14 mouse cellular contexts compared by ENCODE assay signal in the genomic region with DNA sequence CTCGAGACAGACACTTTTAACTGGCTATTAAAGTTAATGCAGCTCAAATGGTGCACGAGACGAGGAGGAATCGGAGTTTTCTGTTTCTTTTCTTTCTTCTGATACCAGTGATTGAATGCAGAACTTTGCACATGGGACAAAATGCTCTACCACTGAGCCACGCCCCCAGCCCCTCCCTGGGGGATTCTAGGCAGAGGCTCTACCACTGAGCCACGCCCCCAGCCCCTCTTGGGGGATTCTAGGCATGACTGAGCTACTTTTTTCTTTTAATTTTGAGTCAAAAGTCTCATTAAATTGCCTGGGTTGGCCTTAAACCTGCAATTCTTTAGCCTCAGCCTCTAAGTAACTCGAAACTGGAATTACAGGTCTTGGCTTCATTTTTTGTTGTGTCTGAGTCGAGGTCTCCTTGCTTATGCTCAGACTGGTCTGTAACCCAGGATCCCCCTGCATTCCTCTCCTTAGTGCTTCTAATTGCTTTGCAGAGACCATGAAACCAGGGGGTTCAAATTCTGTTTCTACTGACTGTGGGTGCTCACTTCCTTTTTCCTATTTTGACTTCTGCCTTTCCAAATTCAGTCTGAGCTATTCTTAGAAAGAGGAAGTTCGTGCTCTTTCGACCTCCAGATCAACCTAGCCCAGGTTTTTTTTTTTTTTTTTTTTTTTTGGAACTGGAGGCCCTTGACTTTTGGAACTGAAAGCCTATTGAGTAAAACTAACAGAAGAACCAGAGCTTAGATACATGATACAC. TPM values are rescaled to one million over a fixed set of nuclear protein-coding genes. Genes with fewer than 3 reads are reported as not detected.
A peak's percentile ranks its signal among the peaks of the same experiment; 100 is the strongest.
DNase-seq lines count a peak whose midpoint lies in the region; ATAC-seq and TF ChIP-seq lines count a peak whose summit lies in the region.
"Had no signal": no experiment of that assay in that cellular context is flagged by ENCODE, and none has a peak within 500 bp of the region (broad histone marks: within the 10 kb centered on the region; RNA-seq: fewer than 3 reads in every experiment).

No protein-coding gene starts in this region.

- H3K36me3 ChIP-seq in limb, embryonic 14.5 days (ENCODE audit: control insufficient read depth, insufficient read depth, low read length), result no peaks in the 10 kb centered on the region
- H3K36me3 ChIP-seq in limb, embryonic 10.5 days, result no peaks in the 10 kb centered on the region
- H3K36me3 ChIP-seq: forebrain, embryonic 10.5 days; heart, embryonic 10.5 days; kidney, embryonic 15.5 days; midbrain, embryonic 10.5 days had no signal

- H3K27me3 ChIP-seq in limb, embryonic 14.5 days (ENCODE audit: control insufficient read depth, insufficient read depth, low read length), result no peaks in the 10 kb centered on the region
- H3K27me3 ChIP-seq in limb, embryonic 10.5 days (ENCODE audit: low read depth, poor library complexity, severe bottlenecking), result no peaks in the 10 kb centered on the region
- H3K27me3 ChIP-seq: kidney, embryonic 15.5 days had no signal

- no peak overlapping the region for H3K27ac ChIP-seq in limb, embryonic 14.5 days (replicated peaks; ENCODE audit: low read depth, low read length)
- no peak overlapping the region for H3K27ac ChIP-seq in limb, embryonic 10.5 days
- no peak overlapping the region for H3K27ac ChIP-seq in left cerebral cortex, adult 2 months
- H3K27ac ChIP-seq: forebrain, embryonic 10.5 days; heart, embryonic 10.5 days; kidney, embryonic 15.5 days; midbrain, embryonic 10.5 days had no signal

- intact Hi-C loops in left cerebral cortex, adult 2 months (cut with DNase I), result loop anchor here (5.0 kb wide), 1 partner anchor 98 kb away; no protein-coding TSS in a partner anchor

- H3K4me3 ChIP-seq in limb, embryonic 14.5 days (replicated peaks; ENCODE audit: low read length), result no peak overlapping the region
- H3K4me3 ChIP-seq in limb, embryonic 10.5 days, result no peak overlapping the region
- no peak overlapping the region for H3K4me3 ChIP-seq in left cerebral cortex, adult 2 months
- H3K4me3 ChIP-seq: forebrain, embryonic 10.5 days; heart, embryonic 10.5 days; kidney, embryonic 15.5 days; midbrain, embryonic 10.5 days; myocyte had no signal

- peaks cover 9% of the 10 kb centered on the region; the same call in 1 of the 2 replicates for H3K9me3 ChIP-seq in limb, embryonic 14.5 days (ENCODE audit: control insufficient read depth, low read length)
- H3K9me3 ChIP-seq in limb, embryonic 10.5 days (replicated peaks), result peaks cover 6% of the 10 kb centered on the region; the same call in 1 of the 2 replicates
- H3K9me3 ChIP-seq: kidney, embryonic 15.5 days had no signal

- H3K4me2 ChIP-seq in limb, embryonic 14.5 days (replicated peaks; ENCODE audit: low read depth, low read length, severe bottlenecking), result no peak overlapping the region
- H3K4me2 ChIP-seq: kidney, embryonic 15.5 days had no signal

- ATAC-seq in limb, embryonic 14.5 days (ENCODE audit: low FRiP score, low read depth), result no peak
- ATAC-seq in granulocyte monocyte progenitor cell, adult 5-6 weeks (replicated peaks; ENCODE audit: poor library complexity, severe bottlenecking), result peak; percentile 83
- ATAC-seq: inflammation-experienced regulatory T-cells, adult 6 months had no signal

- 45% methylated on average over 10 of the region's 10 CpGs for WGBS in limb, embryonic 14.5 days
- WGBS in limb, embryonic 10.5 days, result 83% methylated on average over 10 of the region's 10 CpGs

- TF ChIP-seq CTCF in left cerebral cortex, adult 2 months (IDR thresholded peaks at IDR 0.05), result no peak

- no peak overlapping the region for H3K9ac ChIP-seq in limb, embryonic 14.5 days (ENCODE audit: low read depth, low read length, severe bottlenecking)
- H3K9ac ChIP-seq: kidney, embryonic 15.5 days had no signal

- peak; percentile 7 for DNase-seq in limb, embryonic 14.5 days (ENCODE audit: low spot score)
- DNase-seq in limb, embryonic 10.5 days (ENCODE audit: low spot score), result no peak
- DNase-seq in MEL-GATA-1-ER (ENCODE audit: extremely low read depth, low read depth), result peak; percentile 2
- peak; percentile 11 for DNase-seq in spleen, adult 12 weeks (ENCODE audit: low spot score)
- no peak for DNase-seq in ovary, adult 18-20 months (ENCODE audit: low spot score)
- no peak for DNase-seq in right cerebral cortex, postnatal 14 days
- DNase-seq in left cerebral cortex, adult 2 months (ENCODE audit: extremely low spot score in 1 of 2, low spot score in 2 of 2), result no peak

- H3K4me1 ChIP-seq in limb, embryonic 14.5 days (ENCODE audit: control insufficient read depth, insufficient read depth, low read length), result no peaks in the 10 kb centered on the region
- no peaks in the 10 kb centered on the region for H3K4me1 ChIP-seq in limb, embryonic 10.5 days
- H3K4me1 ChIP-seq: forebrain, embryonic 10.5 days; kidney, embryonic 15.5 days; midbrain, embryonic 10.5 days had no signal

- no peak for TF ChIP-seq POLR2A in limb, embryonic 14.5 days (IDR thresholded peaks at IDR 0.05; ENCODE audit: borderline replicate concordance, extremely low read depth, insufficient read depth, insufficient read length)

RNA-seq across cellular contexts. Expression of a gene that starts 55.4 kb away (rescaled TPM):
- 0.27 and 0.53 TPM in 2 replicates for polyA plus RNA-seq in limb, embryonic 14.5 days (2012; rRNA removed)
- 0.23 and 0.66 TPM in 2 replicates for polyA plus RNA-seq in limb, embryonic 14.5 days (2014; fragmentation: Nextera tagmentation; extraction: Ambion mirVana)
- 0.49 TPM in 1 of 2 replicates, not detected in the other for polyA plus RNA-seq in limb, embryonic 10.5 days (2016; fragmentation: Nextera tagmentation; extraction: Ambion mirVana)
- total RNA-seq in granulocyte monocyte progenitor cell, adult 5-6 weeks (2014; fragmentation: Nextera tagmentation), result 1.6 TPM in 1 of 2 replicates, not detected in the other
- total RNA-seq in granulocyte monocyte progenitor cell, adult 5-6 weeks (2017), result 0.22 TPM in 1 of 2 replicates, not detected in the other
- under 1 TPM; 0.18 to 0.33 TPM for total RNA-seq in left cerebral cortex, adult 2 months (2021)
- polyA plus RNA-seq: forebrain, embryonic 10.5 days had no signal

Comparison
In these comparisons a context has a peak if more than half of its experiments do, and no peak if none do; other contexts are left out.
1. DNase-seq: peak in limb, embryonic 14.5 days (single experiment), MEL-GATA-1-ER (single experiment) and spleen, adult 12 weeks (single experiment); none in limb, embryonic 10.5 days (single experiment), ovary, adult 18-20 months (single experiment), right cerebral cortex, postnatal 14 days (single experiment) and left cerebral cortex, adult 2 months (0 of 2).